ENCODE assay signal across 8 mouse cellular contexts in genomic region chr3:37758124-37758523, GRCm38 (mm10). TPM values are rescaled to one million over a fixed set of nuclear protein-coding genes. Genes with fewer than 3 reads are reported as not detected.
DNase-seq lines count a peak whose midpoint lies in the region; ATAC-seq lines count a peak whose summit lies in the region.

No protein-coding gene starts in this region.

- 3% methylated on average over 12 of the region's 12 CpGs for WGBS in embryonic facial prominence, embryonic 10.5 days
- WGBS in heart, embryonic 15.5 days = 6% methylated on average over 12 of the region's 12 CpGs
- 12% methylated on average over 12 of the region's 12 CpGs for WGBS in kidney, embryonic 16.5 days

- peak; percentile 67 for ATAC-seq in heart, embryonic 15.5 days (replicated peaks; ENCODE audit: insufficient number of reproducible peaks, insufficient read depth, low FRiP score, low read depth)
- peak; percentile 87 for ATAC-seq in kidney, embryonic 16.5 days (ENCODE audit: low FRiP score, low TSS enrichment)

- H3K4me1 ChIP-seq in embryonic facial prominence, embryonic 10.5 days = peaks cover 18% of the 10 kb centered on the region
- peaks cover 16% of the 10 kb centered on the region for H3K4me1 ChIP-seq in heart, embryonic 15.5 days (replicated peaks)
- H3K4me1 ChIP-seq in kidney, embryonic 16.5 days (ENCODE audit: insufficient read depth, low read length) = peaks cover 13% of the 10 kb centered on the region

- peak overlapping the region; percentile 33; the same call in 1 of the 2 replicates for H3K4me3 ChIP-seq in embryonic facial prominence, embryonic 10.5 days
- peak overlapping the region; percentile 16 for H3K4me3 ChIP-seq in heart, embryonic 15.5 days
- H3K4me3 ChIP-seq in kidney, embryonic 16.5 days (ENCODE audit: low read length) = 0 out of 2 replicates have a peak overlapping the region, but pooled peaks have one; percentile 15

- no peaks in the 10 kb centered on the region for H3K36me3 ChIP-seq in embryonic facial prominence, embryonic 10.5 days (replicated peaks)
- no peaks in the 10 kb centered on the region for H3K36me3 ChIP-seq in heart, embryonic 15.5 days
- H3K36me3 ChIP-seq in kidney, embryonic 16.5 days (ENCODE audit: insufficient read depth, low read length) = no peaks in the 10 kb centered on the region

- peak overlapping the region; percentile 62 for H3K4me2 ChIP-seq in heart, embryonic 15.5 days
- H3K4me2 ChIP-seq in kidney, embryonic 16.5 days (replicated peaks; ENCODE audit: low read depth, low read length) = peak overlapping the region; percentile 41

- peaks cover 30% of the 10 kb centered on the region for H3K27me3 ChIP-seq in embryonic facial prominence, embryonic 10.5 days (replicated peaks; ENCODE audit: low read depth, poor library complexity, severe bottlenecking)
- no peaks in the 10 kb centered on the region for H3K27me3 ChIP-seq in heart, embryonic 15.5 days
- no peaks in the 10 kb centered on the region for H3K27me3 ChIP-seq in kidney, embryonic 16.5 days (ENCODE audit: insufficient read depth, low read length)

- intact Hi-C loops in left cerebral cortex, postnatal 4 days (cut with DNase I) = no loop called here

- no peaks in the 10 kb centered on the region for H3K9me3 ChIP-seq in embryonic facial prominence, embryonic 10.5 days
- no peaks in the 10 kb centered on the region for H3K9me3 ChIP-seq in heart, embryonic 15.5 days (replicated peaks)
- H3K9me3 ChIP-seq in kidney, embryonic 16.5 days (ENCODE audit: low read length) = no peaks in the 10 kb centered on the region

- peak overlapping the region; percentile 44 for H3K27ac ChIP-seq in embryonic facial prominence, embryonic 10.5 days (replicated peaks)
- H3K27ac ChIP-seq in heart, embryonic 15.5 days = peak overlapping the region; percentile 66
- 0 out of 2 replicates have a peak overlapping the region, but pooled peaks have one; percentile 34 for H3K27ac ChIP-seq in kidney, embryonic 16.5 days (ENCODE audit: low read length)

- no peak overlapping the region for H3K9ac ChIP-seq in heart, embryonic 15.5 days
- peak overlapping the region; percentile 41; the same call in 1 of the 2 replicates for H3K9ac ChIP-seq in kidney, embryonic 16.5 days (replicated peaks; ENCODE audit: low read length)

- peak; percentile 33 for DNase-seq in left cerebral cortex, postnatal 4 days
- DNase-seq in left cerebral cortex, adult 9 months (ENCODE audit: low spot score in 2 of 2) = no peak
- peak; percentile 52 for DNase-seq in embryonic facial prominence, embryonic 10.5 days (ENCODE audit: low spot score)
- DNase-seq in lung, postnatal 25 days (ENCODE audit: low spot score) = peak; percentile 82
- DNase-seq in spleen, postnatal 14 days (ENCODE audit: low spot score in 2 of 2) = peak; percentile 21 to 31
- no peak for DNase-seq in urinary bladder, postnatal 4 days (ENCODE audit: low spot score in 2 of 2)

RNA-seq across cellular contexts. Expression of gene Gm5148, which starts 33.8 kb away (rescaled TPM):
- total RNA-seq in left cerebral cortex, postnatal 4 days (2021) = 1 to 10 TPM; 1.5 to 2.8 TPM
- 3.1 and 4.1 TPM in 2 replicates for polyA plus RNA-seq in embryonic facial prominence, embryonic 10.5 days (2016; fragmentation: Nextera tagmentation; extraction: Ambion mirVana)
- 3.0 and 3.2 TPM in 2 replicates for polyA plus RNA-seq in heart, embryonic 15.5 days (2015; fragmentation: Nextera tagmentation; extraction: Ambion mirVana)
- 7.5 and 9.6 TPM in 2 replicates for polyA plus RNA-seq in kidney, embryonic 16.5 days (2015; fragmentation: Nextera tagmentation; extraction: Ambion mirVana)

Comparison
In these comparisons a context has a peak if more than half of its experiments do, and no peak if none do; other contexts are left out.
1. DNase-seq: peak in left cerebral cortex, postnatal 4 days (single experiment), embryonic facial prominence, embryonic 10.5 days (single experiment), lung, postnatal 25 days (single experiment) and spleen, postnatal 14 days (2 of 2); none in left cerebral cortex, adult 9 months (0 of 2) and urinary bladder, postnatal 4 days (0 of 2).
2. Peak in every context shown above with its lines, with median percentiles within 50 percentile points of each other: H3K27ac ChIP-seq and H3K4me3 ChIP-seq.